Mouse (Mus musculus) left cerebral cortex, postnatal 10 days (tissue): ENCODE measurements around the gene Calca. TPM values are rescaled to one million over a fixed set of nuclear protein-coding genes. Genes with fewer than 3 reads are reported as not detected.
"Not testable (repeated sequence)": the region's sequence is repeated elsewhere in the genome, so short reads cannot be mapped to it uniquely, and the experiment has no call there.

ENCODE experiments used
- DNase-seq, 2 experiments: peaks; one replicate each; pipeline ENCODE4 v3.0.0; 2021 to 2022; ENCODE audit warnings: low spot score in 2 of 2, mixed read lengths in 1 of 2; ENCODE audit errors: extremely low spot score in 1 of 2
- intact Hi-C: fragments of 180-260 bp; cut with DNase I; formaldehyde crosslinking; loops from one replicate; pipeline ENCODE4 v1.15.1; 2025
- total RNA-seq, 2 experiments: library from RNA; stranded (reverse); gene quantifications; 2 replicates each; pipeline ENCODE4 v1.2.3; 2021

Calca gene
- 1 to 10 TPM; 3.1 to 3.7 TPM for total RNA-seq

DNA sequence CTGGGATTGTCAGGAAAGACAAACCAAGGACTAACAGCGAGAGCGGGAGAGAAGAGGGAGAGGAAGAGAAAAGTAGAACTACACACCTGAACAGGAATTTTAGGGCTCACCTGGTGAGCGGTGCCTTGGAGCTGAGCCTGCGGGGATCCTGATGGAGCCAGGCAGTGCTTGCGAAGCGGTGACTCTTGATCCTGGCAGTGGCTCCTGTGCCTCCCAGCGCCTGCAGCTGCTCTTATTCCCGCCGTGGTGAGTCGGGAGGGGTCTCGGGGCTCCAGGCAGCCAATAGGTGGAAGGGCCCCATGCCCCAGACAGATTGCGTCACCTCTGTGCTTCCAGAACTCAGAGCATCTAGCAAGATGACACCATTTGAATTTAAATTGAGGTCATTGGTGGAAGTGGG is at the start of gene Calca:
TSS of gene Calca (minus strand) at position 256 of the 400 bp plus-strand sequence.
- intact Hi-C loops = loop anchor here (5.0 kb wide), 1 partner anchor 54 kb away; no protein-coding TSS in a partner anchor
- DNase-seq = peak in 1 of 2 experiments; percentile 21

DNA sequence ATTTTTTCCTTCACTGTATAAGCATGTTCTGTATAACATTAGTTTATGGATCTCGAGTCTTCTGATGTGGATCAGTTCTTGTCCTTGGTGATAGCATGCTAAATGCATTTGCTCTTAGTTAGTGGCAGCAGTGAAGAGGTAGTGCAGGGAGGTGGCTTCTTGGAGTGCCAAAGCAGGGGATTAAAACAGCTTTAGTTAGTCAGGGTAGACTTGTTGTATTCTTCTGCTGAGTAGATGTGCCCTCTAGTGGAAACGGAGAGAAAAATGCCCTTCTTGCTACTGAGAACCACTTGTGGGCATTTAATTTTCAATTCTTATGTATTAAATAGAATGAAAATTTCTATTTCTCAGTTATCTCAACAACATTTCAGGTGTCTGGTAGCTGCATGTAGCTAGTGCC is 36.5 kb upstream of the Calca start:
- intact Hi-C loops = loop anchor here (10.0 kb wide), 1 partner anchor 88 kb away; no protein-coding TSS in a partner anchor
- DNase-seq = peak in 1 of 2 experiments; percentile 4

DNA sequence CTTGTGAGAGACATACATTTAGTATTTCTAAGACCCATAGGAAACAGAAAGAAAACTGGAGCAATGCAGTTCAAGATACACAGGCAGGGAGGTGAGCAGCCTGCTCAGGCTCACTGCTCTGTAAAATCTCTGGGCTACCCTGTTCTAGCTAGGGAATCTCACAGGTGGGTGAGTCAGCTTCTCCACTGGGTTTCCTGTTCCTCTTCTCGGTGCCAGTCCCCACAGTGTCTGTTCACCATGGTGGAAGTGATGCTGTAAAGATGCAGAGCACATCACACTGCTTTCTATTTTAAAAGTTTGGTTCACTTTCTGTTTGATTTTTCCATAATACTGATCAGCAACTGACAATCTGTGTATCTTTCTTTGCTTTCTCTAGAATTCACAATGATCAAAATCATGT is 35.2 kb upstream of the Calca start:
- DNase-seq = no peak
- intact Hi-C loops = loop anchor here (10.0 kb wide), 1 partner anchor 87 kb away; no protein-coding TSS in a partner anchor

GRCm38 (mm10) chr7:114649730-114650129 is 13.6 kb upstream of the Calca start:
- DNase-seq = no peak
- intact Hi-C loops = no loop called here

GRCm38 (mm10) chr7:114648791-114649190 is 12.6 kb upstream of the Calca start:
- DNase-seq = no peak
- intact Hi-C loops = no loop called here

DNA sequence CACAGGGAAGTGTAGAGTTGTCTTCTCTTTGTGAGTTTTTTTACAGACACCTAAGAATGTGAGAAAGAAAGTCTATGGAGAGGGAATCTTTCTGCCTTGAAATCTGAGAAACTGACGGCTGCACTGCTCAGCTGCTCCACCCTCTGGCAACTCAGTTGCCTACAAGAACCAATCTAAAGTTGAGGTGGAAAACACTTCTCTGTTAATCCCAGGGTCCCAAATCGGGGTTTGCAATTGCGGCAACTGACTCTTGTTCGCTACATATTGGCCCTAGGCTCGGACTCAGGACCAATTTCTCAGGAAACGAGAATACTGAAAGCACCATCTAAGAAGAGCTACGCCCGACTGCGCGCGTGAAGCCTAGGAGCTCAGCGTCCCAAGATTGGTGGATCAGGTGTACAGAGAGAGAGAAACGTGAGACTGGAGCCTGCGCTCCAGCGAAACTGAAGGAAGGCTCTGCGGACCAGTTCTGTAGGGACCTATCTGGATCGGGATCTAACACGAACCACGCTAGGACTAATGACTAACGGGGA is 522 bp downstream of the Calca start:
- intact Hi-C loops = loop anchor here (5.0 kb wide), 1 partner anchor 53 kb away; no protein-coding TSS in a partner anchor
- peak; percentile 25 to 31 for DNase-seq

DNA sequence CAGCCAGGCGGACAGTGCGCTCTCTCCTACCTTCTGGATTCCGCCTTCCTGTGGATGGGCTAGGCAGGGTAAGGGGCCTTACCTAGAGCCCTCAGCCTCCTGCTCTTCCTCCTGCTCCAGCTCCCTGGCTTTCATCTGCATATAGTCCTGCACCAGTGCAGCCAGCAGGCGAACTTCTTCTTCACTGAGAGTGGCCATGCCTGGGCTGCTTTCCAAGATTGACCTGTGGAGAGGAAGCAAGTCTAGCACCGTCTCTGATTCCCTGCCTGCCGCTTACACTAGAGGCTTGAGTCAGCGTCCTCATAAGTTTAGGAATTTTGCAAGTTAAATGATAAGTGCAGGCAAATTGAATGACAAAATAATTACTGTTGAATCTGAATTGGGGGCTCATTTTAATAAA is 1.8 kb downstream of the Calca start:
- DNase-seq = peak in 1 of 2 experiments; percentile 21
- intact Hi-C loops = no loop called here

- intact Hi-C loops = no loop called here
- DNase-seq = no peak
These were observed 10.2 kb downstream of the Calca start for GRCm38 (mm10) chr7:114625966-114626365.

DNA sequence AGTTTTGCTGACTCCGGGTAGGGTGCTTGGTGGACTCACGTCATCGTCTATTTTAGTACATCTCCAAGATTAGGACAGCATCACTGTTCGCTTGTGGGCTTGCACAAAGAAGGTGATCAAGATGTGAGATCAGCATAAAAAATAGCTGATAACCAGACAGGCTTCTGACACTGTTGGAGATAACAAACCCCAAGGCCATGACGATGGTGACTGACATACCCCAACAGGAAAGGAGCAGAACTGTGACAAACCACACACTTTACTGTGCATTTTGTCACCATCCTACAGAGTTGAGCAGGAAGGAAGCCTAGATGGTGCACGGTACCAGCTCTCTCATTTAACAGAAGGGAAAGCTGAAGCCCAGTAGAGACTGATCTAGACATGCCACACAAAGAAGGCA is 19.4 kb downstream of the Calca start:
- intact Hi-C loops = no loop called here

GRCm38 (mm10) chr7:114594391-114594790 is 41.8 kb downstream of the Calca start:
- DNase-seq, intact Hi-C loops: not testable (repeated sequence)

More for the DNA sequence above, 19.4 kb downstream of the Calca start:
- DNase-seq = no peak

DNA sequence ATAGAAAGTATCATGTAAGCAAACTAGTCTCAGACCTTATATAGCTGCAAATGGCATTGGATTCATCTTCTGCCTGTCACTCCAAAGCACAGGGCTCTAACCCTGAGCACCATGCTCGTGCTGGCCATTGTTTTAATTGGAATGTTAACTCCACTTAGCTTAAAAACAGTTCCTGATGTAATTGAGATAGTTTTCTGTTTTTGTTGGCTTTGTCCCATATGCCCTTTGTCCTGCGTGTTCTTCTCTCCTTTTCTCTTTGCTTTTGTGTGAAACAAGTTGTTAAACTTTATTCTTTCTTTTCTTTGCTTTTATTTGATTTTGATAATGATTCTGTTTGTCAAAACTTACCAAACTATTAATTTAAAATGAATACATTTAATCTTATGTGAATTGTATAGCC is 53.7 kb downstream of the Calca start:
- intact Hi-C loops = loop anchor here (5.0 to 10.0 kb wide), 2 partner anchors 55 to 92 kb away; partner anchors contain the start of gene Calca
- no peak for DNase-seq

Other genes with a start within 250 kb of the Calca start
- 10 to 100 TPM; 11.1 to 11.6 TPM for gene Pde3b, start 221.1 kb downstream of the Calca start, total RNA-seq
- 1 to 10 TPM; 1.5 to 1.8 TPM for gene Cyp2r1, start 73.4 kb downstream of the Calca start, total RNA-seq
- not detected for gene Calcb, start 82.3 kb upstream of the Calca start, total RNA-seq
- 1 to 10 TPM in 1 of 2 experiments, under 1 TPM in 1; 0.62 to 1.3 TPM for gene Insc, start 107.3 kb upstream of the Calca start, total RNA-seq